Mouse (Mus musculus): ENCODE results near the gene Cdh11. TPM values are rescaled to one million over a fixed set of nuclear protein-coding genes. Genes with fewer than 3 reads are reported as not detected.

Cdh11 gene
- 200 TPM in 2 replicates for polyA plus RNA-seq (2016; fragmentation: Nextera tagmentation; extraction: Ambion mirVana)

GRCm38 (mm10) chr8:102785592-102786416 is at the start of gene Cdh11:
Cdh11 (minus strand) TSS chr8:102785642.
- Histone ChIP-seq H3K4me3 (replicated peaks) (peak within 1 kb of the TSS; percentile 89), H3K27ac (peak within 1 kb of the TSS; percentile 99), H3K9ac (replicated peaks) (peak within 1 kb of the TSS; percentile 99), H3K36me3 (no peaks in the 10 kb centered on the region), H3K27me3 (no peaks in the 10 kb centered on the region), H3K9me3 (no peaks in the 10 kb centered on the region), H3K4me2 (peak within 1 kb of the TSS; percentile 75), H3K4me1 (replicated peaks) (peaks cover 13% of the 10 kb centered on the region)
- 2% methylated on average over 23 of the region's 23 CpGs for WGBS
- 0 out of 2 replicates have a peak, but pooled peaks have one; percentile 0 for ATAC-seq (ENCODE audit: insufficient number of reproducible peaks, insufficient read depth, low FRiP score, low TSS enrichment, low read depth)

DNA sequence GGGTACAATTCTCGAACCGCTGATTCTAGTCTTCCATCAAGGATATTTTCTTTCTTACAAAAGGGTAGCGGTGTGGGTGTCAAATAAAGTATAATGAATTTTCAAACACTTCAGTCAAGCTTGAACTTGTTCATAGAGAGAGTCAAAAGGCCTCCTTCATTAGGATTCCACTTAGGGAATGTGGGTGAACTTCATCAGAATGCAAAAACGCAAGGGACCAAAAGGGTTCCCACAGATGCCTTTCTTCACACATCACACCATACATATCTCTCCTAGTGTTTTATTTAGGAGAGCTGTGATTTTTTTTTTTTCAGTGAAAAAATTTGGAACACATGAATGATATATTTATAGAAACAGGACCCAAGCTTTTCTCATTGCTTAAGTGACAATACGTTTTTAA is 28.5 kb upstream of the Cdh11 start:
- no peaks in the 10 kb centered on the region for H3K9me3 ChIP-seq
- no peak overlapping the region for H3K4me2 ChIP-seq
- no peak overlapping the region for H3K4me3 ChIP-seq (replicated peaks)
- H3K4me1 ChIP-seq (replicated peaks), result no peaks in the 10 kb centered on the region
- 89% methylated on average over 5 of the region's 5 CpGs for WGBS
- H3K27me3 ChIP-seq, result no peaks in the 10 kb centered on the region
- H3K27ac ChIP-seq, result no peak overlapping the region
- H3K9ac ChIP-seq (replicated peaks), result no peak overlapping the region
- no peaks in the 10 kb centered on the region for H3K36me3 ChIP-seq
- ATAC-seq (ENCODE audit: insufficient number of reproducible peaks, insufficient read depth, low FRiP score, low TSS enrichment, low read depth), result no peak

DNA sequence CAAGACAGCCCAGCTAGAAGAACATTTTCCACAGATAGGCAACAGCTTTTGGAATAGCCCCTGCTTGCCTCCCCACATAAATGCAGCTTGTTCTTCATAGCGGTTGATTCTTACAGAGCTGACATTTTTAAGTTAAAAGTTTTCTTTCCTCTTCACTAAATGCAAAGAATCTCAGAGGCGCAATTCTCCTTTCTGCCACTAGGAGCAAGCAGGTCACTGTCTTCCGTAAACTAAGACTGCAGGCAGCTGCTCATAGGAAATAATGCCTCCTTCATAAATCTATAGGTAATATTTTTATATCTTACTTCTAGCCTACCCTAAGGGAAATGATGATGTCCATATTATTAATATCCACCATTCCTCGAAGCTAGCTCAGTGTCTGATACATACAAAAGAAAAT is 4.9 kb upstream of the Cdh11 start:
- 33% methylated on average over 4 of the region's 4 CpGs for WGBS
- no peak overlapping the region for H3K4me3 ChIP-seq (replicated peaks)

DNA sequence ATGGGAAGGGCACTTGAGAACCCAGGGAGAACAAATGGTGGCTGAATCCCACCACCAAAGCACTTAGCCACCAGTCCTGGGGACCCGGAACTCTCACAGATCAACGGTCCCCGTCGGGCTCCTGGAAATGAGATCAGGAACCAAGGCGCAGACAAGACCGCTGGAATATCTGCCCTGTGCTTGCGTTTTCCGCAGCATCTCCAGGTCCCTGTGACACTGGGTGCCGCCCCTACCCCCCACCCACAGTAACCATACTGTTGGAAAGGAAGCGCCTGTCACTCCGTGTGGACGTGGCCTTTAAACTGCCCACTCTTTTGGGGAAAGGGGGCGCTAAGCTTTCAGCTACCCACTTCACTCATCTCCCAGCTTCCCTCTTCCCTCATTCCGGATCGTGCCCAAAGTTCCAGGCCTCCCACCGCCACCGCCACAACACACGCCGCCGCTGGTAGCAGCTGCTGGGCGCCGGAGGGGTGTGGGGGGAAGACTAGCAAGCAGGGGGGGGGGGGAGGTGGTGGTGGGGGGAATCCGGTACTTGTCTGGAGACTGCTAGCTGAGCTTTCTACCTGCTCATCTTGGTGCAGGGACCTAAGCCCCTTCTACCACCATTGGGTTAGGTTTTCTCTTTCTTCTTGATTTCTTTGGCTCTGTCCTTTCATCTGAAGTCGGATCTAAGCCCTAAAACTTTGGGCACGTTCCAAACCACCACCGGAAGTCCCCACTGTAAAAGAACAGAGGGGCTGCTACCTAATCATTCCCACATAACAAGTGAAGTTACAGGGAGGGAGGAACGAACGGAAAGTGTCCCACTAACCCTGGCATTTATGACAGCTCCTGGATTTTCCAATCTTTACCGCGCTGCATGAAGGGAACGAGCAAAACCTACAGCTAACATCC is 1.3 kb upstream of the Cdh11 start:
- Histone ChIP-seq H3K27me3 (no peaks in the 10 kb centered on the region), H3K9ac (replicated peaks) (peak overlapping the region; percentile 99), H3K4me3 (replicated peaks) (peak overlapping the region; percentile 89), H3K27ac (peak overlapping the region; percentile 99), H3K4me1 (replicated peaks) (peaks cover 12% of the 10 kb centered on the region), H3K36me3 (no peaks in the 10 kb centered on the region), H3K9me3 (no peaks in the 10 kb centered on the region), H3K4me2 (peak overlapping the region; percentile 75)
- ATAC-seq (ENCODE audit: insufficient number of reproducible peaks, insufficient read depth, low FRiP score, low TSS enrichment, low read depth), result no peak; the same call in 1 of the 2 replicates
- 1% methylated on average over 31 of the region's 31 CpGs for WGBS

More for the DNA sequence above, 4.9 kb upstream of the Cdh11 start:
- Histone ChIP-seq H3K9me3 (no peaks in the 10 kb centered on the region), H3K36me3 (no peaks in the 10 kb centered on the region), H3K9ac (replicated peaks) (no peak overlapping the region), H3K27me3 (no peaks in the 10 kb centered on the region), H3K4me2 (no peak overlapping the region), H3K4me1 (replicated peaks) (peaks cover 8% of the 10 kb centered on the region), H3K27ac (no peak overlapping the region)
- no peak for ATAC-seq (ENCODE audit: insufficient number of reproducible peaks, insufficient read depth, low FRiP score, low TSS enrichment, low read depth)

- under 1% methylated on average over 47 of the region's 55 CpGs for WGBS
- peak overlapping the region; percentile 75 for H3K4me2 ChIP-seq
- H3K4me1 ChIP-seq (replicated peaks), result peaks cover 17% of the 10 kb centered on the region
- H3K9me3 ChIP-seq, result no peaks in the 10 kb centered on the region
- peak; percentile 83 for ATAC-seq (ENCODE audit: insufficient number of reproducible peaks, insufficient read depth, low FRiP score, low TSS enrichment, low read depth)
- H3K9ac ChIP-seq (replicated peaks), result peak overlapping the region; percentile 99
- peak overlapping the region; percentile 99 for H3K27ac ChIP-seq
- no peaks in the 10 kb centered on the region for H3K27me3 ChIP-seq
- peak overlapping the region; percentile 89 for H3K4me3 ChIP-seq (replicated peaks)
- H3K36me3 ChIP-seq, result no peaks in the 10 kb centered on the region
Observed at GRCm38 (mm10) chr8:102784835-102785455, 497 bp downstream of the Cdh11 start.

DNA sequence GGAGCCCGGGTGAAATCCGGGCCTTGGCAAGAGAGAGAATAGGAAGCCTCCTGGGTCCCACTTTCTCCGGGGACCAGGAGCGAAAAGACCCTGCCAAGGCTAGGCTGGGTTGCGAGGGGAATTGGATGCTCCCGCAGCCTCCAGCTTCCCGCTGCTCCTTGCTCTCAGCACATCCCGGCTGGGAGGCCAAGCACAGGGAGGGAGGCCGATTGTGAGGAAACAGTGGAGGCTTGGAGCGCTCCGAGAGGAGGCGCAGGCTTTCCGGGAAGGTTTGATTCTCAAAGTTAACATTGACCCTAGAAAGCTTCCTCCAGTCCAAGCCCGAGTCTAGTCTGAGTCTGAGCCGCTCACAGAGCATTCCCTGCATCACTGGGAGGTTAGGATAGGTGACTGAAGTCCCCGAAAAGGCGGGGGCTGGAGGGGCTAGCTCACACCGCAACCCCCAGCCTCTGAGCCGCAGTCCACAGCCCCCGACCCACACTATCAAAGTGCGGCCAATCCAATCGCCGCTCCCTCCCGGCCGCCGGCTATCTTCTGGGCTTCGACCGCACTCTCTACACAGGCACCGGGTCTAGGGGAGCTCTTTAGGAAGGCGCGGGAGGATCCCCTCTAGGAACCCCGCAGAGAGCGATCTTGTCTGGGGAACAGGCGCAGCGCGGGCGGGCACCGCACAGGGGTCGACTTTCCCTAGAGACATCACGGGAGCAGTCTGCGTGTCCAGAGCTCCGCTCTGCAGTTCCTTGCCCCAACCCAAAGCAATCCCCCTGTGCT is 1.4 kb downstream of the Cdh11 start:
- H3K36me3 ChIP-seq, result peaks cover 6% of the 10 kb centered on the region; the same call in 1 of the 2 replicates
- no peaks in the 10 kb centered on the region for H3K9me3 ChIP-seq
- ATAC-seq (ENCODE audit: insufficient number of reproducible peaks, insufficient read depth, low FRiP score, low TSS enrichment, low read depth), result 0 out of 2 replicates have a peak, but pooled peaks have one; percentile 0
- H3K9ac ChIP-seq (replicated peaks), result peak overlapping the region; percentile 99
- peak overlapping the region; percentile 75 for H3K4me2 ChIP-seq
- no peaks in the 10 kb centered on the region for H3K27me3 ChIP-seq
- H3K4me1 ChIP-seq (replicated peaks), result peaks cover 25% of the 10 kb centered on the region
- peak overlapping the region; percentile 99 for H3K27ac ChIP-seq
- under 1% methylated on average over 42 of the region's 42 CpGs for WGBS
- peak overlapping the region; percentile 89 for H3K4me3 ChIP-seq (replicated peaks)

DNA sequence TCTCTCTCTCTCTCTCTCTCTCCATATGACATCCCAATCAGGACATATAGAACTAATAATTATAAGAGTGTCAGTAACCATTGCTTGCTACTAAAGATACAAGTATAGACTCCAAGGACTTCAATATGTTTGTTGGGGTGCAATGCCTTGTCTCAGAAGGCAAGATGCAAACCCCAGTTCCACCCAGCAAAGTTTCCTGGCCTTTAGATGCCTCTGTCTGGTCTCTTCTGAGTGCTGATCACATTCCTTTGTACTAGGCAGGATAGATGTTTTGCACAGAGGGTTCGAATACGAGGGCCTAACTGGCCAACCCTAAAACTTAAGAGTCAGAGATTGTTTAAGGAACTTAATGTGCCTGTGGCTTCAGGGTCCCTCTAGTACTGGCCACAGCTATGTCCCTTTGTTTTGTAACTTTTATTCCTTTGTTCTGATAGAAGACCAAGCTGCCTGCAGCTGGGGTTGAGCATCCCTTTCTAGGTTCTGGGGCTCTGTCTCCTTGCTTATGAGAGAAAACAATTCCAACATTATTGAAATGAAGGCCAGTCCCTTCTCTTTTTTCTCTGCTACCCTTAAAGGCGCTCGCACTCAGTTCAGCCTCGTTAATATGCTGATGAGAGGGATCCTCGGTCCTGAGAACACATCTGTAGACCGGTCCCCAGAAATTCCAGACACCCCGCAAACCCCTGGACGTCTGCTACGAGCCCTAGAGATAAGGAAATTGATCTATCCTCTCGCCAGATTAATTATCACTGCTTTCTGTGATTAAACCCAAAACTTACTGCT is 2.5 kb downstream of the Cdh11 start:
- H3K9ac ChIP-seq (replicated peaks), result peak overlapping the region; percentile 99
- peak overlapping the region; percentile 89 for H3K4me3 ChIP-seq (replicated peaks)
- peak overlapping the region; percentile 99 for H3K27ac ChIP-seq
- H3K36me3 ChIP-seq, result peaks cover 17% of the 10 kb centered on the region
- no peak for ATAC-seq (ENCODE audit: insufficient number of reproducible peaks, insufficient read depth, low FRiP score, low TSS enrichment, low read depth)
- no peaks in the 10 kb centered on the region for H3K9me3 ChIP-seq
- H3K27me3 ChIP-seq, result no peaks in the 10 kb centered on the region
- peaks cover 32% of the 10 kb centered on the region for H3K4me1 ChIP-seq (replicated peaks)
- peak overlapping the region; percentile 75 for H3K4me2 ChIP-seq
- 2% methylated on average over 11 of the region's 11 CpGs for WGBS

DNA sequence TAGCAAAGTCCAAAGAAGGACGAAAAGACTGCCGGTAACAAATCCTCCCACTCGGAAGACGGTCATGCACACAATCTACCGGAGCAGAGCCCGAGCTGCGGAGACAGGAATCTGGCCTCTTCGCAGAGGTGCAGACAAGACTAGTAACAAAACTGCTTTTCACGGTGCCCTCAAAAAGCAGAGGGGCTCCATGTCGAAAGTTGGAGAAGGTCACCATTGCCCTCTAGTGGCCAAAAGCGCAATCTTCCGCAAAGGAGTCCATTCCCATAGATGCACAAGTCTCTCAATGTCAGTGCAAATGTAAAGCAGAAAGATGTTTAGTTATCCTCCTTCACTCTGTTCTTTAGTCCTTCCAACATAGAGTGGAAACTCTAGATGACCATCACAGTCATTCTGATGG is 4.5 kb downstream of the Cdh11 start:
- H3K27me3 ChIP-seq, result no peaks in the 10 kb centered on the region
- H3K9me3 ChIP-seq, result no peaks in the 10 kb centered on the region
- H3K27ac ChIP-seq, result peak overlapping the region; percentile 74
- H3K4me1 ChIP-seq (replicated peaks), result peaks cover 33% of the 10 kb centered on the region
- peak overlapping the region; percentile 75 for H3K4me2 ChIP-seq
- H3K9ac ChIP-seq (replicated peaks), result peak overlapping the region; percentile 70
- peaks cover 37% of the 10 kb centered on the region for H3K36me3 ChIP-seq
- 2% methylated on average over 12 of the region's 12 CpGs for WGBS
- peak overlapping the region; percentile 47 for H3K4me3 ChIP-seq (replicated peaks)
- ATAC-seq (ENCODE audit: insufficient number of reproducible peaks, insufficient read depth, low FRiP score, low TSS enrichment, low read depth), result no peak

DNA sequence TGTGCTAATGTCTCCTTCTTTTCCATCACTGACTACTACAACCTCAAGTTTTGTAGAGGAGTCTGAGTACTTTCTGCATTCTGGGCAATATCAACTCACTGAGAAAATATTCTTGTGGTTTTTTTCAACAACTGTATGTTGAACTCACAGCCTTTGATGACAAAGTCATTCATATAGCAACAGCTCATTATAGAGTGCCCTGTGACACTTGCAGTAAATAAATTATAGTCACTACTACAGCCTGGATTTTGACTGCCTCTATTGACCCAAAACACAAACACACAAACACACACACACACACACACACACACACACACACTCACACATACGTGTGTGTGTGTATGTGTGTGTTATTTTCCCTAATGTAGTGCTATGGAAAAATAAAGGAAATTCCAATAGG is 10.8 kb downstream of the Cdh11 start:
- Histone ChIP-seq H3K9ac (replicated peaks) (no peak overlapping the region), H3K4me3 (replicated peaks) (no peak overlapping the region), H3K9me3 (no peaks in the 10 kb centered on the region), H3K4me1 (replicated peaks) (peaks cover 39% of the 10 kb centered on the region), H3K27me3 (no peaks in the 10 kb centered on the region), H3K4me2 (no peak overlapping the region), H3K27ac (no peak overlapping the region), H3K36me3 (peaks cover 90% of the 10 kb centered on the region)
- no peak for ATAC-seq (ENCODE audit: insufficient number of reproducible peaks, insufficient read depth, low FRiP score, low TSS enrichment, low read depth)
- WGBS, result 81% methylated on average over 1 of the region's 1 CpGs

DNA sequence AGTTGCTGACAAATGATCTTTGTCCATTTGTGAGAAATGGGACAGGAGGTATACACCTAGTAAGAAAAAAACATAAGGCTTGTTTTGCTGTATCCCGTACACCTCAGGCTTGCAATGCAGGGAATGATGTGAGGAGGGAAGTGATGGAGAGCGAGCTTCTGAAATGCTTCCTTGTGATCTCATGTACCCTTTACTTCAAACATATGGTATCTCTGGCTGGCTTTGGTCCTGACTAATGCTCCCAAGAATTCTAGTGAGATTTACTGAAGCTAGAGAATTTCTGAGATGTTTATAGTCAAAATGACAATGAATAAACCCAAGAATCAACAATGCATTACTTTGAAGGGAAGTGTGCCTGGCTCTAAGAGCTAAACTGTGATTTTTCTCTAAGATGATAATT is 14.0 kb downstream of the Cdh11 start:
- Histone ChIP-seq H3K36me3 (peaks cover 68% of the 10 kb centered on the region), H3K9ac (replicated peaks) (no peak overlapping the region), H3K4me3 (replicated peaks) (no peak overlapping the region), H3K9me3 (no peaks in the 10 kb centered on the region), H3K4me2 (no peak overlapping the region), H3K27ac (no peak overlapping the region), H3K27me3 (no peaks in the 10 kb centered on the region), H3K4me1 (replicated peaks) (peaks cover 28% of the 10 kb centered on the region)
- 83% methylated on average over 2 of the region's 2 CpGs for WGBS
- ATAC-seq (ENCODE audit: insufficient number of reproducible peaks, insufficient read depth, low FRiP score, low TSS enrichment, low read depth), result no peak
